Mouse (Mus musculus) liver (tissue): ENCODE measurements around the gene Dpp8.
"Not testable (repeated sequence)": the region's sequence is repeated elsewhere in the genome, so short reads cannot be mapped to it uniquely, and the experiment has no call there.

Experiments
- DNase-seq: peaks from one replicate; pipeline ENCODE4 v3.0.0-alpha.2; 2020; ENCODE audit warnings: mixed read lengths

Dpp8 gene

GRCm38 (mm10) chr9:65022580-65023135 lies 9.6 kb upstream of the Dpp8 start:
- DNase-seq: no peak

GRCm38 (mm10) chr9:65023447-65023846 lies 8.8 kb upstream of the Dpp8 start:
- DNase-seq: no peak

GRCm38 (mm10) chr9:65027241-65027640 lies 5.0 kb upstream of the Dpp8 start:
- DNase-seq: no peak

- DNase-seq: no peak
Measured at GRCm38 (mm10) chr9:65028313-65028712, 3.9 kb upstream of the Dpp8 start.

- not testable (repeated sequence) for DNase-seq
Measured at GRCm38 (mm10) chr9:65031355-65031754, 859 bp upstream of the Dpp8 start.

GRCm38 (mm10) chr9:65031894-65032268 lies 333 bp upstream of the Dpp8 start:
- DNase-seq: no peak

GRCm38 (mm10) chr9:65036456-65036855 lies 4.2 kb downstream of the Dpp8 start:
- no peak for DNase-seq

- DNase-seq: no peak
Measured at GRCm38 (mm10) chr9:65036861-65037260, 4.6 kb downstream of the Dpp8 start.

- peak; percentile 21 for DNase-seq
Measured at GRCm38 (mm10) chr9:65041430-65041829, 9.2 kb downstream of the Dpp8 start.

GRCm38 (mm10) chr9:65046993-65047392 lies 14.8 kb downstream of the Dpp8 start:
- DNase-seq: no peak

- no peak for DNase-seq
Measured at GRCm38 (mm10) chr9:65049422-65049821, 17.2 kb downstream of the Dpp8 start.

- DNase-seq: no peak
Measured at GRCm38 (mm10) chr9:65050981-65051380, 18.8 kb downstream of the Dpp8 start.

GRCm38 (mm10) chr9:65064251-65064650 lies 32.0 kb downstream of the Dpp8 start:
- no peak for DNase-seq

GRCm38 (mm10) chr9:65070587-65070986 lies 38.4 kb downstream of the Dpp8 start:
- peak; percentile 73 for DNase-seq

GRCm38 (mm10) chr9:65073555-65073954 lies 41.3 kb downstream of the Dpp8 start:
- no peak for DNase-seq

GRCm38 (mm10) chr9:65074251-65074650 lies 42.0 kb downstream of the Dpp8 start:
- no peak for DNase-seq

- no peak for DNase-seq
Measured at GRCm38 (mm10) chr9:65074855-65075493, 42.8 kb downstream of the Dpp8 start.

GRCm38 (mm10) chr9:65077536-65077935 lies 45.3 kb downstream of the Dpp8 start:
- DNase-seq: no peak

GRCm38 (mm10) chr9:65080141-65080540 lies 47.9 kb downstream of the Dpp8 start:
- not testable (repeated sequence) for DNase-seq

- DNase-seq: no peak
Measured at GRCm38 (mm10) chr9:65083075-65083765, 51.0 kb downstream of the Dpp8 start.

GRCm38 (mm10) chr9:65084198-65084807 lies 52.1 kb downstream of the Dpp8 start:
- DNase-seq: no peak

- no peak for DNase-seq
Measured at GRCm38 (mm10) chr9:65085270-65085669, 53.1 kb downstream of the Dpp8 start.

- DNase-seq: no peak
Measured at GRCm38 (mm10) chr9:65086801-65087200, 54.6 kb downstream of the Dpp8 start.

- DNase-seq: no peak
Measured at GRCm38 (mm10) chr9:65087490-65087889, 55.3 kb downstream of the Dpp8 start.
